Mouse (Mus musculus) bone marrow, adult 2 months (tissue): ENCODE measurements around the gene Dmtf1.

ENCODE experiments used
- CTCF ChIP-seq: fragments of 200-500 bp; IDR thresholded peaks from 2 replicates; pipeline ENCODE4 v1.5.1; 2011; ENCODE audit warnings: low read length, control low read depth; ENCODE audit not compliant: control insufficient read depth, insufficient read depth
- POLR2A ChIP-seq: fragments of 200-500 bp; IDR thresholded peaks from 2 replicates; pipeline ENCODE4 v1.6.1; 2011; ENCODE audit warnings: low read depth, mild to moderate bottlenecking, control low read depth, low read length, borderline replicate concordance; ENCODE audit not compliant: control insufficient read depth

GRCm38 (mm10) chr5:9100207-9100848 is 61.2 kb downstream of the Dmtf1 start, which contains the start of gene Tmem243:
- peak; percentile 75; the same call in 1 of the 2 replicates for TF ChIP-seq POLR2A
- no peak for TF ChIP-seq CTCF
